Mouse (Mus musculus) ES-Bruce4 (cell line): ENCODE results near the gene Gm45618.

Source experiments
- CTCF ChIP-seq: IDR thresholded peaks from one replicate; pipeline ENCODE4 v1.8.1; 2011; ENCODE audit warnings: low read depth, low read length
- EP300 ChIP-seq: IDR thresholded peaks from 2 replicates; pipeline ENCODE4 v1.6.1; 2011; ENCODE audit warnings: low read depth, low read length; ENCODE audit not compliant: insufficient read depth

DNA sequence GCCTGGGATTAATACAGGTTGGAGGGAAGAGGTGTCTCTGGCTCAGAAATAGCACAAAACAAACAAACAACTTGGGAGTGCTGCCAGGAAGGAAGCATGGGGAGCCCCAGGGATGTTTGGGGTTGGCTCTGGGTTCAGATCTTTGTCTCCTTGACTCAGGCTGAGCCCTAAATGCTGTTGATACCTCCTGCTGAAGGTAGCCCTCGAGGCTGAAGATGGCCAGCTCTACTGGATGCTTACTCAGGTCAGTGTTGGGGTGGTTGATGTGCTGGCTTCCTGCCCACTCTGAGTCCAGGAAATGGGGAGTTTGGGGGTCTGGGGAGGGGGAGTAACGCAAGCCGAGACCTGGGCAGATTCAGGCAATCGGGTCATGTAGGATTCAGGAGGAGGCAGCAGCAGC, 23.8 kb downstream of the Gm45618 start:
- TF ChIP-seq EP300, result no peak
- no peak for TF ChIP-seq CTCF
